Mouse (Mus musculus): ENCODE measurements at regions not wholly inside any gene's neighbourhood (a gene's known extent, or its start where the extent isn't known, plus 50 kb on each side); places are given as distances from the start of the nearest gene placed in this dataset.

GRCm38 (mm10) chr5:74769023-74769422, 66.3 kb upstream of the Lnx1 start:
- TF ChIP-seq POLR2A (IDR thresholded peaks at IDR 0.05; ENCODE audit: borderline replicate concordance, extremely low read depth, low read depth, low read length) (no peak), CTCF (IDR thresholded peaks at IDR 0.05; ENCODE audit: insufficient read depth, low read length) (no peak)
